Mouse (Mus musculus) heart, adult 2 months (tissue): Measurements from ENCODE around the gene Chn1. TPM values are rescaled to one million over a fixed set of nuclear protein-coding genes. Genes with fewer than 3 reads are reported as not detected.

Experiments
- DNase-seq, 2 experiments: peaks; one replicate each; pipeline ENCODE4 v3.0.0; 2021
- H3K27ac ChIP-seq: fragments of 200-600 bp; 2 replicates; pipeline ENCODE4 v1.8.1; 2022
- H3K27me3 ChIP-seq: fragments of 200-500 bp; 2 replicates; pipeline ENCODE4 v1.6.1; 2012; ENCODE audit warnings: mild to moderate bottlenecking, low read length, inconsistent platforms, mixed read lengths; ENCODE audit not compliant: control insufficient read depth, insufficient read depth
- H3K36me3 ChIP-seq: fragments of 200-500 bp; 2 replicates; pipeline ENCODE4 v1.6.1; 2012; ENCODE audit warnings: low read length, inconsistent platforms; ENCODE audit not compliant: control insufficient read depth, insufficient read depth
- H3K4me1 ChIP-seq: fragments of 200-500 bp; 2 replicates; pipeline ENCODE4 v1.6.1; 2011; ENCODE audit warnings: low read length; ENCODE audit not compliant: control insufficient read depth, insufficient read depth
- H3K4me3 ChIP-seq: fragments of 200-600 bp; 2 replicates; pipeline ENCODE4 v1.8.1; 2022
- H3K79me2 ChIP-seq: fragments of 200-500 bp; replicated peaks from 2 replicates; pipeline ENCODE4 v1.6.1; 2012; ENCODE audit warnings: mild to moderate bottlenecking, inconsistent platforms, low read length, moderate library complexity, mixed read lengths; ENCODE audit not compliant: control insufficient read depth, insufficient read depth
- H3K9ac ChIP-seq: fragments of 200-500 bp; 2 replicates; pipeline ENCODE4 v1.6.1; 2012; ENCODE audit warnings: low read depth, mild to moderate bottlenecking, control low read depth, inconsistent platforms, low read length, mixed read lengths
- CTCF ChIP-seq: fragments of 200-600 bp; IDR thresholded peaks from 2 replicates; pipeline ENCODE4 v1.8.1; 2022; ENCODE audit warnings: antibody characterized with exemption, mild to moderate bottlenecking, moderate library complexity
- EP300 ChIP-seq: fragments of 200-500 bp; IDR thresholded peaks from 2 replicates; pipeline ENCODE4 v1.6.1; 2011; ENCODE audit warnings: low read depth, low read length, control low read depth; ENCODE audit not compliant: insufficient read depth
- POLR2A ChIP-seq: fragments of 200-500 bp; IDR thresholded peaks from 2 replicates; pipeline ENCODE4 v1.6.1; 2011; ENCODE audit warnings: mild to moderate bottlenecking, low read depth, low read length, control low read depth; ENCODE audit not compliant: insufficient read depth
- WGBS: fragments of 180-500 bp; shearing (Covaris S2); methylation state at CpG from one replicate; pipeline ENCODE4 v1.1.7; 2018; 5-methylcytosine and 5-hydroxymethylcytosine counted together
- intact Hi-C: fragments of 180-260 bp; cut with DNase I; formaldehyde crosslinking; loops from one replicate; pipeline ENCODE4 v1.15.1; 2025
- polyA plus RNA-seq: library from polyadenylated mRNA; depleted of rRNA; stranded (reverse); fragments of >200 nt; gene quantifications from 2 replicates; pipeline ENCODE4 v1.2.3, GENCODE M21; 2012
- total RNA-seq, 2 experiments: library from RNA; stranded (reverse); gene quantifications; 2 replicates each; pipeline ENCODE4 v1.2.3; 2021

Gene Chn1
- total and polyA plus RNA-seq, 3 experiments, result 33.9 to 35.2 (median 35.2) TPM

GRCm38 (mm10) chr2:73584645-73585346 lies 190.3 kb downstream of the Chn1 start:
- WGBS, result 3% methylated on average over 18 of the region's 18 CpGs
- peak; percentile 78 to 84 for DNase-seq
- Histone ChIP-seq H3K4me1 (peaks cover 1% of the 10 kb centered on the region), H3K4me3 (peak overlapping the region; percentile 56), H3K9ac (peak overlapping the region; percentile 72), H3K27ac (peak overlapping the region; percentile 51), H3K27me3 (no peaks in the 10 kb centered on the region), H3K36me3 (no peaks in the 10 kb centered on the region), H3K79me2 (no peaks in the 10 kb centered on the region)
- intact Hi-C loops, result loop anchor here (1.0 to 10.0 kb wide), 4 partner anchors 160 to 1088 kb away; partner anchors contain the start of gene Atf2
- TF ChIP-seq CTCF (peak; percentile 83), EP300 (no peak), POLR2A (peak; percentile 57)

- H3K27ac ChIP-seq, result no peak overlapping the region
- WGBS, result 88% methylated on average over 5 of the region's 5 CpGs
- no peaks in the 10 kb centered on the region for H3K79me2 ChIP-seq
- intact Hi-C loops, result loop anchor here (5.0 to 10.0 kb wide), 2 partner anchors 314 to 1092 kb away; partner anchors contain the start of gene Atf2
- H3K4me1 ChIP-seq, result no peaks in the 10 kb centered on the region; the same call in 1 of the 2 replicates
- TF ChIP-seq EP300, result no peak
- TF ChIP-seq CTCF, result no peak
- TF ChIP-seq POLR2A, result no peak
- H3K4me3 ChIP-seq, result no peak overlapping the region
- no peak for DNase-seq
- H3K36me3 ChIP-seq, result no peaks in the 10 kb centered on the region
- no peaks in the 10 kb centered on the region for H3K27me3 ChIP-seq
- no peak overlapping the region for H3K9ac ChIP-seq
Observed at GRCm38 (mm10) chr2:73580720-73581119, 194.4 kb downstream of the Chn1 start.

DNA sequence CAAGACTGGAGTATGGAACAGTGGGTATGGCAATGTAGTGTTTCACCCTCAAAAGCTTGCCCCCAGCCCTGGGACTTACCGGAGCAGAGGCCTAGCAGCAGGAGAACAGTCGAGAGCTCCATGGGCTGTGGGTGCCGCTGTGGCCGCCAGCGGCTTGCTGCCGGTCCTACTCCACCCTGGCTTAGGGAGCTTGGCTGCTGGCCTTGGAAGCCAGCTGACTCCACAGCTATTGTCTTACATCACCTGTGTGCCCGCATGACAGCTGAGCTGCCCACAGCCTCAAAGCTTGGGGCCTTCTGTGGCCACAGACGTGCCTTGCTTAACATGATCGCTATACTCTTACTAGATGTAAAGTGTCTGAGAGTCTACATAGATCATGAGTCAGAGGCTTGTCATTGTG lies 195.0 kb downstream of the Chn1 start, which contains the start of gene Chrna1:
Chrna1 (minus strand) TSS at position 173 of the 400 bp plus-strand sequence.
- no peak within 1 kb of the TSS for H3K4me3 ChIP-seq

DNA sequence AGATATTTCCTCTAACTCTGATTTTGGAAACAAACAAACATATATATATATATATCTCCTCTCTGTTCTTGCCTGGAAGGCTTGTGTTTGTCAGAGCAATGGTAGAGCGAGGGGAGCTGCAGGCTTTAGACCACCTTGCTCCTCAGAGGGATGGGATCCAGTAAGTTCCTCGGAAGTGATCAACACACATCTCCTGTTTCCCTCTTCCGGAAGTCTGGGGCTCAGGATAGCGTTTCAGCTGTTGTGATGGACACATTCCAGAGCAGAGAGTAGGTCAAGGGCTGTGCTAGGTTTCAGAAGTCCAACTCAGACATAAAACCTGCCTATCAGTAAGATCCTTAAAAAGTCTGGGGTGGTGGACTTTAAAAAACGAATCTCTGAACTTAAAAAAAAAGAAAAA lies 196.0 kb downstream of the Chn1 start:
- no peak overlapping the region for H3K9ac ChIP-seq
- no peak overlapping the region for H3K4me3 ChIP-seq
- no peaks in the 10 kb centered on the region for H3K27me3 ChIP-seq
- H3K79me2 ChIP-seq, result no peaks in the 10 kb centered on the region
- intact Hi-C loops, result no loop called here
- DNase-seq, result no peak
- no peak for TF ChIP-seq POLR2A
- no peak for TF ChIP-seq EP300
- TF ChIP-seq CTCF, result no peak
- H3K27ac ChIP-seq, result no peak overlapping the region
- 33% methylated on average over 5 of the region's 5 CpGs for WGBS
- no peaks in the 10 kb centered on the region for H3K4me1 ChIP-seq
- no peaks in the 10 kb centered on the region for H3K36me3 ChIP-seq

More for the DNA sequence above, 195.0 kb downstream of the Chn1 start, which contains the start of gene Chrna1:
- no peak for DNase-seq
- no peaks in the 10 kb centered on the region for H3K79me2 ChIP-seq
- H3K27ac ChIP-seq, result no peak within 1 kb of the TSS
- no peaks in the 10 kb centered on the region; the same call in 1 of the 2 replicates for H3K4me1 ChIP-seq
- H3K27me3 ChIP-seq, result no peaks in the 10 kb centered on the region
- TF ChIP-seq POLR2A (no peak), CTCF (no peak)
- intact Hi-C loops, result loop anchor here (5.0 to 10.0 kb wide), 2 partner anchors 315 to 1092 kb away; partner anchors contain the start of gene Atf2
- WGBS, result 94% methylated on average over 9 of the region's 9 CpGs
- H3K36me3 ChIP-seq, result no peaks in the 10 kb centered on the region
- H3K9ac ChIP-seq, result no peak within 1 kb of the TSS

DNA sequence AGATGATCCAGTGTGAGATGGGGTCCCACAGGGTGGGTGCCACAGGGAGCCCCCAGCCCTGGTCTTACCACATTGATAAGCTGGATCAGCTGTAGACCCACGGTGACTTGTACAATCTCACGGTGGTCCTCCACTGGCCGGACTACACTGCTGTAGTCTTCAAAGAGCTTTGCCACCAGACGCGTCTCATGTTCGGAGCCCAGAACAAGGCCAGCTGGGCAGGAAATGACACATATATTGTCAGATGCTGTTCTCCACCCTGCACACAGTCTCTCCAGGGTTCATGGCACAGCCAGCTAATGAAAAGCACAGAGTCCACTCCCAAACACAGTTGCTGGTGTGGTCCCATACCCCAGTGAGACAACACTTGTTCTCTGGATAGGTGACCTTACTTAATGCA lies 200.7 kb downstream of the Chn1 start:
- H3K36me3 ChIP-seq, result no peaks in the 10 kb centered on the region
- no peaks in the 10 kb centered on the region for H3K79me2 ChIP-seq
- no peak overlapping the region for H3K27ac ChIP-seq
- no peak for TF ChIP-seq POLR2A
- no peak for TF ChIP-seq EP300
- TF ChIP-seq CTCF, result no peak
- no peaks in the 10 kb centered on the region for H3K27me3 ChIP-seq
- intact Hi-C loops, result no loop called here
- no peaks in the 10 kb centered on the region for H3K4me1 ChIP-seq
- 45% methylated on average over 6 of the region's 6 CpGs for WGBS
- no peak overlapping the region for H3K9ac ChIP-seq
- H3K4me3 ChIP-seq, result no peak overlapping the region
- DNase-seq, result no peak

DNA sequence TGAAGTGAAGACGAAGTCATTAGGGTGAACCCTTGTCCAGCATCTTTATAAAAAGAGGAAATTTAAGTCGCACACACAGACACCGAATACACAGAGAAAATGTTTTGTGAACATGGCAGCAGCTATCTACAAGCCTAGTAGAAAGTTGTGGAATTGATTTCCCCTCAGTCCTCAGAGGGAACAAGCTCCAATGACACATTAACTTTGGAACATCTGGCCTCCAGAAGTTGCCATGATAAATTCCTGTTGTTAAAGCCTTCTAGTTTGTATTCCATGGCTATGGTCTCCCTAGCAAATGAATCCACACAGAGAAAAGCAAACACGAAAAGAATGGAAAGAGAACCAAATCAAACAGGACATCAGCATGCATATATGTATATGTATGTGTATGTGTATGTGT lies 201.6 kb downstream of the Chn1 start:
- Histone ChIP-seq H3K9ac (no peak overlapping the region), H3K4me3 (no peak overlapping the region), H3K36me3 (no peaks in the 10 kb centered on the region), H3K27me3 (no peaks in the 10 kb centered on the region), H3K27ac (no peak overlapping the region), H3K4me1 (no peaks in the 10 kb centered on the region), H3K79me2 (no peaks in the 10 kb centered on the region)
- intact Hi-C loops, result no loop called here
- DNase-seq, result no peak
- TF ChIP-seq POLR2A (no peak), CTCF (no peak), EP300 (no peak)
- WGBS, result 81% methylated on average over 4 of the region's 4 CpGs
